Mouse (Mus musculus): ENCODE results near the gene Cct5. TPM values are rescaled to one million over a fixed set of nuclear protein-coding genes. Genes with fewer than 3 reads are reported as not detected.

Gene Cct5
- polyA plus RNA-seq, 1 experiment = 619 TPM

DNA sequence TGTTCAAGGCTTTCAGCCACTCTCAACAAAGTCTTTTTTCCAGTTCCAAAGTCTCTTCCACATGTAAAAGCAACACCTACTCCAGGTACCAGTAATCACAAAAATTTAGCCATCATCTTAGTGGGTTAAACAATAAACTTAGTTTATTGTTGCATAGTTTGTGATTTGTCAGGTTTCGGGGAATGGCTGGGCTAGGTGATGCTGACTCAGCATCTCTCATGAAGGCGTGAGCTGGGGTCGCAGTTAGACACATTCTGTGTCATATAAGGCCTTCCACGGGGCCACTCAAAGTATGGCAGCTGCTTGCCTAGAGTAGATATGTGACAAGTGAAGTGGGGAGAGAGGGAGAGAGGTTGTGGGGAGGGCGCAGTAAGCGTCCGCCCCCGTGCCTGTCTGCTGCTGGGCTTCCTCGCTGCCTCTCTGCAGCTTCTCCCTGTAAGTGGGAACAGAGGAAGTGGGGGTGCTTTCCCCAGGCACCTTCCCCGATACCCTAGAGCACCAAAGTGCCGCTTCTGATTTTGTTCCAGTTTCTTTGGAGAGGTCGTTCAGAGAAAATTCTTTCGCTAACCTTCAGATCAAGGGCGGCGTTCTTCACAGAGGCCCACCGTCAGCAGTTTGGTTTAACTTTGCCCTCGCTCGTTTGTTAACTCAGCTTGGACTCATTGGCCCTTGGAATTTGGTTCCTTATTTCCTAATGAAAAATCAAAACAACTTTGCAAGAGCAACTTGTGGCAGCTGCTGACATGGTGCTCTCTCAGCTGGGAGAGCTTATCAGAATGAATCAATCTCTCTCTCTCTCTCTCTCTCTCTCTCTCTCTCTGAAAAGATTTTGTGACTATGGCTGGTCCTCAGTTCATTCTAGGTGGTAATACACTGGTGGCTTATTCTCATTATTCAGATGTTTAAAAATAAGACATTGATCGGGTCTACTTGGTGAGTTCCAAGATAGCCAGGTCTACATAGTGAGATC lies 37.7 kb downstream of the Cct5 start:
- TF ChIP-seq USF1 (IDR thresholded peaks at IDR 0.05; ENCODE audit: low read depth) = no peak
- no peak for TF ChIP-seq MYOD1 (IDR thresholded peaks at IDR 0.05; ENCODE audit: control insufficient read depth, insufficient read length, low read depth)
- TF ChIP-seq MYOG (IDR thresholded peaks at IDR 0.05; ENCODE audit: control insufficient read depth, extremely low read depth, insufficient read length) = no peak
- no peak for TF ChIP-seq CTCF (IDR thresholded peaks at IDR 0.05; ENCODE audit: control insufficient read depth, insufficient read depth, insufficient read length)
- TF ChIP-seq FOSL1 (IDR thresholded peaks at IDR 0.05; ENCODE audit: insufficient read depth, low read length, poor library complexity, severe bottlenecking) = no peak
- TF ChIP-seq MAX (IDR thresholded peaks at IDR 0.05) = no peak
- TF ChIP-seq CEBPB (IDR thresholded peaks at IDR 0.05; ENCODE audit: low read depth) = no peak
- Histone ChIP-seq H3ac (ENCODE audit: control insufficient read depth, insufficient read length, low read depth) (no peak overlapping the region), H3K79me2 (ENCODE audit: control insufficient read depth, insufficient read depth) (no peaks in the 10 kb centered on the region), H3K36me3 (ENCODE audit: control insufficient read depth, insufficient read depth) (no peaks in the 10 kb centered on the region), H3K79me3 (ENCODE audit: low read depth) (no peaks in the 10 kb centered on the region), H3K27me3 (ENCODE audit: control insufficient read depth, insufficient read depth, insufficient read length) (no peaks in the 10 kb centered on the region), H3K4me3 (ENCODE audit: insufficient read depth, poor library complexity, severe bottlenecking) (no peak overlapping the region)

DNA sequence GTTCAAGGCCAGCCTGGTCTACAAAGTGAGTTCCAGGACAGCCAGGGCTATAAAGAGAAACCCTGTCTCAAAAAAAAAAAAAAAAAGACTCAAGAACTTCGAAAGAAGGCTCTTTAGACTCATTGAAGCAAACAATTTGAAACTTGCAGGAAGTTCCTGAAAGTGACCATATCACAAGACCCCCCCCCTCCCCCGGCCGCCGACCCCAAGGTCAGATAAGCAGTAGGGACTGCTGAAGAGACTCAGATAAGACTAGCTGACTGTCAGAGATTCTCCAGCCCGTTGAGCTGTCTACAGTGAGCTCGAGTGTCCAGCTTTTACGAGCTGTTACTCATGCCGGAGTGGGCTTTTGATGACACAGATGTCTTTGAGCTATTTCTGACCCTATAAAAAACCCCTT lies 38.8 kb downstream of the Cct5 start:
- no peaks in the 10 kb centered on the region for H3K27me3 ChIP-seq (ENCODE audit: control insufficient read depth, insufficient read depth, insufficient read length)
- H3K79me2 ChIP-seq (ENCODE audit: control insufficient read depth, insufficient read depth) = no peaks in the 10 kb centered on the region
- H3K79me3 ChIP-seq (ENCODE audit: low read depth) = no peaks in the 10 kb centered on the region
- H3ac ChIP-seq (ENCODE audit: control insufficient read depth, insufficient read length, low read depth) = no peak overlapping the region
- no peak overlapping the region for H3K4me3 ChIP-seq (ENCODE audit: insufficient read depth, poor library complexity, severe bottlenecking)
- no peak for TF ChIP-seq MYOD1 (IDR thresholded peaks at IDR 0.05; ENCODE audit: control insufficient read depth, insufficient read length, low read depth)
- TF ChIP-seq MAX (IDR thresholded peaks at IDR 0.05) = no peak
- TF ChIP-seq MYOG (IDR thresholded peaks at IDR 0.05; ENCODE audit: control insufficient read depth, extremely low read depth, insufficient read length) = no peak
- no peak for TF ChIP-seq FOSL1 (IDR thresholded peaks at IDR 0.05; ENCODE audit: insufficient read depth, low read length, poor library complexity, severe bottlenecking)
- TF ChIP-seq CEBPB (IDR thresholded peaks at IDR 0.05; ENCODE audit: low read depth) = no peak
- no peak for TF ChIP-seq USF1 (IDR thresholded peaks at IDR 0.05; ENCODE audit: low read depth)
- TF ChIP-seq CTCF (IDR thresholded peaks at IDR 0.05; ENCODE audit: control insufficient read depth, insufficient read depth, insufficient read length) = no peak
- no peaks in the 10 kb centered on the region for H3K36me3 ChIP-seq (ENCODE audit: control insufficient read depth, insufficient read depth)

DNA sequence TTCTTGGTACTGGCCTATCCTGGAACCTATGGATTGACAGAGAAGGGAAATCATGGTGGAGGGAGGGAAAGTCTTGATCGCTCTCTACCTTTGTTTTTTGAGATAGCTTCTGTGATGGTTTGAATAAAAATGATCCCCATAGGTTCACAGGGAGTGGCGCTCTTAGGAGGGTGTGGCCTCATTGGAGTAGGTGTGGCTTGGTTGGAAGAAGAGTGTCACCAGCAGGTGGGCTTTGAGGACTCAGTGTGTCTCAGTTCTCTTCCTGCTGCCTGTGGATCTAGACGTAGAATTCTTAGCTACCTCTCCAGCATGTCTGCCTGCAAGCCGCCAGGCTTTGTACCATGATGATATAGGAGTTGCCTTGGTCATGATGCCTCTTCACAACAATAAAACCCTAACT lies 39.6 kb downstream of the Cct5 start:
- Histone ChIP-seq H3K79me2 (ENCODE audit: control insufficient read depth, insufficient read depth) (no peaks in the 10 kb centered on the region), H3K36me3 (ENCODE audit: control insufficient read depth, insufficient read depth) (no peaks in the 10 kb centered on the region), H3ac (ENCODE audit: control insufficient read depth, insufficient read length, low read depth) (no peak overlapping the region), H3K4me3 (ENCODE audit: insufficient read depth, poor library complexity, severe bottlenecking) (no peak overlapping the region), H3K27me3 (ENCODE audit: control insufficient read depth, insufficient read depth, insufficient read length) (no peaks in the 10 kb centered on the region), H3K79me3 (ENCODE audit: low read depth) (no peaks in the 10 kb centered on the region)
- TF ChIP-seq USF1 (IDR thresholded peaks at IDR 0.05; ENCODE audit: low read depth) (no peak), CEBPB (IDR thresholded peaks at IDR 0.05; ENCODE audit: low read depth) (no peak), MYOG (IDR thresholded peaks at IDR 0.05; ENCODE audit: control insufficient read depth, extremely low read depth, insufficient read length) (no peak), MYOD1 (IDR thresholded peaks at IDR 0.05; ENCODE audit: control insufficient read depth, insufficient read length, low read depth) (no peak), CTCF (IDR thresholded peaks at IDR 0.05; ENCODE audit: control insufficient read depth, insufficient read depth, insufficient read length) (no peak), FOSL1 (IDR thresholded peaks at IDR 0.05; ENCODE audit: insufficient read depth, low read length, poor library complexity, severe bottlenecking) (no peak), MAX (IDR thresholded peaks at IDR 0.05) (no peak)

DNA sequence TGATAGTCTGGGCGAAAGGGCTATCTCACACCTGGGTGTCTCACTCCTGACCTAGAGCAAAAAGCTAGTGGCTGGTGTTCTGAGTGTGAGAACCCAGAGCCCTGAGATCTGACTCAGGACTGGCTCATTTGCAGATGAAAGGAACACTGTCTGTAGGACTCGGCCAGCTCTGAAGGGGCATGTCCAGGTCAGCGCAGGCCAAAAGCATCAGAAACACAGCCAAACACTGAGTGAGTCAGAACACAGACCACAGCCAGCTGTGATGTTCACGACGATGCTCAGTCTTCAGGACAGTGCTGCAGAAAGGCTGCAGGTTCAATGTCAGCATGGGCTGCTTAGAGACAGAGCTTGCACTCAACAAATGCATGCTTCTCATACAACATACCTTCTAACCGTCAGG lies 40.2 kb downstream of the Cct5 start:
- TF ChIP-seq MYOG (IDR thresholded peaks at IDR 0.05; ENCODE audit: control insufficient read depth, extremely low read depth, insufficient read length) (no peak), MYOD1 (IDR thresholded peaks at IDR 0.05; ENCODE audit: control insufficient read depth, insufficient read length, low read depth) (peak; percentile 88), FOSL1 (IDR thresholded peaks at IDR 0.05; ENCODE audit: insufficient read depth, low read length, poor library complexity, severe bottlenecking) (peak; percentile 57)
- Histone ChIP-seq H3K27me3 (ENCODE audit: control insufficient read depth, insufficient read depth, insufficient read length) (no peaks in the 10 kb centered on the region), H3ac (ENCODE audit: control insufficient read depth, insufficient read length, low read depth) (no peak overlapping the region), H3K4me3 (ENCODE audit: insufficient read depth, poor library complexity, severe bottlenecking) (no peak overlapping the region), H3K79me3 (ENCODE audit: low read depth) (no peaks in the 10 kb centered on the region), H3K79me2 (ENCODE audit: control insufficient read depth, insufficient read depth) (no peaks in the 10 kb centered on the region), H3K36me3 (ENCODE audit: control insufficient read depth, insufficient read depth) (no peaks in the 10 kb centered on the region)

DNA sequence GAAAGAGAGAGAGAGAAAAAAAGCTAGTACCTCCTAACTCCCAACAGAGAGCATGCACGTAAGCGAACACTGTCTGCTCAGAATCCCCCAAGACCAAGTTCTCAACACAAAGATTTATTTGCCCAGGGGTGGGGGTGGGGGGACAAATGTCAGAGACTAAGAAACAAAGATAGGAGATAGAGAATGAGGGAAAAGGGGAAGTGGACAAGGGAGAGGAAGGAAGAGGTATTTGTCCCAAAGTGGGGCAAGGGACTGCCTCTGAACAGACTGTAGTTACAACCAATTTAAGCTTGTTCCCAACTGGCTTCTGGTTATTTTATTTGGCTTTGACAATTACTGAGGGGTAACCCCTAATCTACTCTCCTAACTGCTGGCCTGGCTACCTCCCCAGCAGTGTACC lies 46.7 kb downstream of the Cct5 start:
- no peak for TF ChIP-seq USF1 (IDR thresholded peaks at IDR 0.05; ENCODE audit: low read depth)
- TF ChIP-seq MAX (IDR thresholded peaks at IDR 0.05) = no peak
- no peaks in the 10 kb centered on the region for H3K79me3 ChIP-seq (ENCODE audit: low read depth)

DNA sequence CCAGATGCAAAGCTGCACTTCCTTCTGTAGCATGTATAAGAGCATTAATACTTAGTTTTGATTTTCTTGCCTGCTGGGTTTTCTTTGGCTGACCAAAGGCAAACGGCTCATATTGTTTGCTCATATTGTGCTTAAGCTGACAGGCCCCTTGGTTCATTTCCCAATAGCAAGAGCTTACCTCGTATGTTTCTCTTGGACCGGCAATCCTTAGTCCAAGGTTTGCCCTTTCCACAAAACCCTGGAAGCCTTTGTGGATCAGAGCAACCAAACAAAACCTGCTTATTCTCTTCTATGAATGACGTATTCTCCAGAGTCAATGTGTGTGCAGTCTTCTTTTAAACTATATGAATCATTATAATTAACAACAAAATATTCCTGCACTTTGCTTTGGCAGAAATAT lies 51.2 kb downstream of the Cct5 start:
- TF ChIP-seq MYOD1 (IDR thresholded peaks at IDR 0.05; ENCODE audit: control insufficient read depth, insufficient read length, low read depth) = no peak
- no peak for TF ChIP-seq CTCF (IDR thresholded peaks at IDR 0.05; ENCODE audit: control insufficient read depth, insufficient read depth, insufficient read length)
- no peak for TF ChIP-seq FOSL1 (IDR thresholded peaks at IDR 0.05; ENCODE audit: insufficient read depth, low read length, poor library complexity, severe bottlenecking)
- TF ChIP-seq MYOG (IDR thresholded peaks at IDR 0.05; ENCODE audit: control insufficient read depth, extremely low read depth, insufficient read length) = no peak
- no peak for TF ChIP-seq USF1 (IDR thresholded peaks at IDR 0.05; ENCODE audit: low read depth)
- TF ChIP-seq MAX (IDR thresholded peaks at IDR 0.05) = no peak
- TF ChIP-seq CEBPB (IDR thresholded peaks at IDR 0.05; ENCODE audit: low read depth) = no peak
- H3K79me2 ChIP-seq (ENCODE audit: control insufficient read depth, insufficient read depth) = no peaks in the 10 kb centered on the region
- H3K27me3 ChIP-seq (ENCODE audit: control insufficient read depth, insufficient read depth, insufficient read length) = no peaks in the 10 kb centered on the region
- no peak overlapping the region for H3ac ChIP-seq (ENCODE audit: control insufficient read depth, insufficient read length, low read depth)
- H3K79me3 ChIP-seq (ENCODE audit: low read depth) = no peaks in the 10 kb centered on the region
- H3K4me3 ChIP-seq (ENCODE audit: insufficient read depth, poor library complexity, severe bottlenecking) = no peak overlapping the region
- H3K36me3 ChIP-seq (ENCODE audit: control insufficient read depth, insufficient read depth) = no peaks in the 10 kb centered on the region

More for the DNA sequence above, 46.7 kb downstream of the Cct5 start:
- Histone ChIP-seq H3K36me3 (ENCODE audit: control insufficient read depth, insufficient read depth) (no peaks in the 10 kb centered on the region), H3K27me3 (ENCODE audit: control insufficient read depth, insufficient read depth, insufficient read length) (no peaks in the 10 kb centered on the region), H3K79me2 (ENCODE audit: control insufficient read depth, insufficient read depth) (no peaks in the 10 kb centered on the region), H3ac (ENCODE audit: control insufficient read depth, insufficient read length, low read depth) (no peak overlapping the region), H3K4me3 (ENCODE audit: insufficient read depth, poor library complexity, severe bottlenecking) (no peak overlapping the region)
